Mouse (Mus musculus): ENCODE measurements around the gene Cd3eap.

DNA sequence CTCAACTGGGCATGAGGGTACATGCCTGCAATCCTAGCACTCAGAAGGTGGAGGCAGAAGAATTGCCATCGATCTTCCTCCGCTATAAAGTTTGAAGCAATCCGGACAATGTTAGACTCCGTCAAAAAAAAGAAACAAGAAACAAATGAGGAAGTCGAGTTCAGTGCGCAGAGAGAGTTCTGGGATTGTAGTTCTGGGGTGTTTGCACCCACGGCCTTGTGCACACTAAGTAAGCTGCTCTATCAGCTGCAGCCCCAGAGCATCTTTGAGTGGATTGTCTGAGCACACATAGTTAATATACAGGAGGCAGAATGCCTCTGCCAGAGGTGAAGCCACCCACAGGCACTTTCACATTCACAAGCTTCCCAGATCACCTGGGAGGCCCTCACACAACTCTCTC is 40.6 kb downstream of the Cd3eap start:
- TF ChIP-seq CTCF (IDR thresholded peaks at IDR 0.05; ENCODE audit: extremely low read depth, insufficient read depth, low read length) (no peak), POLR2A (IDR thresholded peaks at IDR 0.05; ENCODE audit: extremely low read depth, insufficient read depth, low read length) (no peak)
